Mouse (Mus musculus): ENCODE results near the gene Gm49380. TPM values are rescaled to one million over a fixed set of nuclear protein-coding genes. Genes with fewer than 3 reads are reported as not detected.

Gene Gm49380
- polyA plus RNA-seq, 1 experiment from 2014 or later: 0.08 TPM

- Histone ChIP-seq H3K36me3 (ENCODE audit: control insufficient read depth, insufficient read depth, low read length) (no peaks in the 10 kb centered on the region), H3K9me3 (ENCODE audit: control insufficient read depth, low read length) (no peaks in the 10 kb centered on the region), H3K27me3 (ENCODE audit: control insufficient read depth, insufficient read depth, low read length) (peaks cover 19% of the 10 kb centered on the region), H3K4me1 (ENCODE audit: control insufficient read depth, insufficient read depth, low read length) (peaks cover 9% of the 10 kb centered on the region), H3K27ac (ENCODE audit: low read depth, low read length) (no peak within 1 kb of the TSS), H3K4me3 (ENCODE audit: low read depth, low read length) (peak within 1 kb of the TSS; percentile 30), H3K9ac (replicated peaks; ENCODE audit: low read depth, low read length) (peak within 1 kb of the TSS; percentile 41), H3K4me2 (ENCODE audit: low read depth, low read length) (peak within 1 kb of the TSS; percentile 70)
- under 1% methylated on average over 30 of the region's 30 CpGs for WGBS
- peak; percentile 61 for ATAC-seq (ENCODE audit: low read depth)
Observed at GRCm38 (mm10) chr9:44042836-44043707, 70.2 kb downstream of the Gm49380 start, which contains the start of gene Thy1. Gene Thy1, plus strand, starts transcription at chr9:44043384.

- ATAC-seq (ENCODE audit: low read depth): no peak
- Histone ChIP-seq H3K4me1 (ENCODE audit: control insufficient read depth, insufficient read depth, low read length) (peaks cover 9% of the 10 kb centered on the region), H3K9ac (replicated peaks; ENCODE audit: low read depth, low read length) (no peak overlapping the region), H3K4me3 (ENCODE audit: low read depth, low read length) (no peak overlapping the region), H3K27ac (ENCODE audit: low read depth, low read length) (no peak overlapping the region), H3K27me3 (ENCODE audit: control insufficient read depth, insufficient read depth, low read length) (peaks cover 19% of the 10 kb centered on the region), H3K36me3 (ENCODE audit: control insufficient read depth, insufficient read depth, low read length) (no peaks in the 10 kb centered on the region), H3K4me2 (ENCODE audit: low read depth, low read length) (no peak overlapping the region), H3K9me3 (ENCODE audit: control insufficient read depth, low read length) (no peaks in the 10 kb centered on the region)
- 93% methylated on average over 1 of the region's 1 CpGs for WGBS
Observed at GRCm38 (mm10) chr9:44042396-44042680, 71.0 kb downstream of the Gm49380 start.

- Histone ChIP-seq H3K9ac (replicated peaks; ENCODE audit: low read depth, low read length) (no peak overlapping the region), H3K27me3 (ENCODE audit: control insufficient read depth, insufficient read depth, low read length) (peaks cover 19% of the 10 kb centered on the region), H3K9me3 (ENCODE audit: control insufficient read depth, low read length) (no peaks in the 10 kb centered on the region), H3K27ac (ENCODE audit: low read depth, low read length) (no peak overlapping the region), H3K4me3 (ENCODE audit: low read depth, low read length) (no peak overlapping the region), H3K36me3 (ENCODE audit: control insufficient read depth, insufficient read depth, low read length) (no peaks in the 10 kb centered on the region), H3K4me2 (ENCODE audit: low read depth, low read length) (no peak overlapping the region), H3K4me1 (ENCODE audit: control insufficient read depth, insufficient read depth, low read length) (peaks cover 9% of the 10 kb centered on the region)
- no peak for ATAC-seq (ENCODE audit: low read depth)
- WGBS: 59% methylated on average over 7 of the region's 7 CpGs
Observed at GRCm38 (mm10) chr9:44041511-44042395, 71.5 kb downstream of the Gm49380 start.

- no peaks in the 10 kb centered on the region for H3K36me3 ChIP-seq (ENCODE audit: control insufficient read depth, insufficient read depth, low read length)
- H3K4me2 ChIP-seq (ENCODE audit: low read depth, low read length): no peak overlapping the region
- no peak for ATAC-seq (ENCODE audit: low read depth)
- H3K9ac ChIP-seq (replicated peaks; ENCODE audit: low read depth, low read length): no peak overlapping the region
- H3K27me3 ChIP-seq (ENCODE audit: control insufficient read depth, insufficient read depth, low read length): 0 out of 2 replicates have a peak, but pooled peaks cover 1% of the 10 kb centered on the region
- H3K4me3 ChIP-seq (ENCODE audit: low read depth, low read length): no peak overlapping the region
- no peak overlapping the region for H3K27ac ChIP-seq (ENCODE audit: low read depth, low read length)
- no peaks in the 10 kb centered on the region for H3K9me3 ChIP-seq (ENCODE audit: control insufficient read depth, low read length)
- H3K4me1 ChIP-seq (ENCODE audit: control insufficient read depth, insufficient read depth, low read length): no peaks in the 10 kb centered on the region
- 87% methylated on average over 5 of the region's 5 CpGs for WGBS
Observed at GRCm38 (mm10) chr9:44037106-44037505, 76.2 kb downstream of the Gm49380 start.

- Histone ChIP-seq H3K9me3 (ENCODE audit: control insufficient read depth, low read length) (no peaks in the 10 kb centered on the region), H3K9ac (replicated peaks; ENCODE audit: low read depth, low read length) (no peak overlapping the region), H3K27ac (ENCODE audit: low read depth, low read length) (no peak overlapping the region), H3K4me3 (ENCODE audit: low read depth, low read length) (no peak overlapping the region), H3K4me2 (ENCODE audit: low read depth, low read length) (no peak overlapping the region), H3K4me1 (ENCODE audit: control insufficient read depth, insufficient read depth, low read length) (no peaks in the 10 kb centered on the region), H3K36me3 (ENCODE audit: control insufficient read depth, insufficient read depth, low read length) (no peaks in the 10 kb centered on the region), H3K27me3 (ENCODE audit: control insufficient read depth, insufficient read depth, low read length) (no peaks in the 10 kb centered on the region)
- WGBS: 68% methylated on average over 13 of the region's 13 CpGs
- no peak for ATAC-seq (ENCODE audit: low read depth)
Observed at GRCm38 (mm10) chr9:44033957-44034727, 79.2 kb downstream of the Gm49380 start.

- Histone ChIP-seq H3K4me1 (ENCODE audit: control insufficient read depth, insufficient read depth, low read length) (no peaks in the 10 kb centered on the region), H3K36me3 (ENCODE audit: control insufficient read depth, insufficient read depth, low read length) (no peaks in the 10 kb centered on the region), H3K27me3 (ENCODE audit: control insufficient read depth, insufficient read depth, low read length) (no peaks in the 10 kb centered on the region), H3K9ac (replicated peaks; ENCODE audit: low read depth, low read length) (no peak overlapping the region), H3K4me2 (ENCODE audit: low read depth, low read length) (no peak overlapping the region), H3K27ac (ENCODE audit: low read depth, low read length) (no peak overlapping the region), H3K9me3 (ENCODE audit: control insufficient read depth, low read length) (no peaks in the 10 kb centered on the region), H3K4me3 (ENCODE audit: low read depth, low read length) (no peak overlapping the region)
- 92% methylated on average over 5 of the region's 5 CpGs for WGBS
- ATAC-seq (ENCODE audit: low read depth): no peak
Observed at GRCm38 (mm10) chr9:44033317-44033716, 80.0 kb downstream of the Gm49380 start.

- WGBS: 88% methylated on average over 4 of the region's 4 CpGs
- no peak for ATAC-seq (ENCODE audit: low read depth)
Observed at GRCm38 (mm10) chr9:44031946-44032345, 81.4 kb downstream of the Gm49380 start.

GRCm38 (mm10) chr9:44031079-44031478, 82.2 kb downstream of the Gm49380 start:
- H3K27ac ChIP-seq (ENCODE audit: low read depth, low read length): no peak overlapping the region
- ATAC-seq (ENCODE audit: low read depth): no peak
- H3K4me2 ChIP-seq (ENCODE audit: low read depth, low read length): no peak overlapping the region
- H3K9me3 ChIP-seq (ENCODE audit: control insufficient read depth, low read length): no peaks in the 10 kb centered on the region
- 86% methylated on average over 5 of the region's 5 CpGs for WGBS
- no peaks in the 10 kb centered on the region for H3K36me3 ChIP-seq (ENCODE audit: control insufficient read depth, insufficient read depth, low read length)
- H3K27me3 ChIP-seq (ENCODE audit: control insufficient read depth, insufficient read depth, low read length): no peaks in the 10 kb centered on the region
- H3K4me1 ChIP-seq (ENCODE audit: control insufficient read depth, insufficient read depth, low read length): no peaks in the 10 kb centered on the region
- H3K9ac ChIP-seq (replicated peaks; ENCODE audit: low read depth, low read length): no peak overlapping the region
- H3K4me3 ChIP-seq (ENCODE audit: low read depth, low read length): no peak overlapping the region

More at GRCm38 (mm10) chr9:44031946-44032345, 81.4 kb downstream of the Gm49380 start:
- Histone ChIP-seq H3K27me3 (ENCODE audit: control insufficient read depth, insufficient read depth, low read length) (no peaks in the 10 kb centered on the region), H3K9me3 (ENCODE audit: control insufficient read depth, low read length) (no peaks in the 10 kb centered on the region), H3K4me3 (ENCODE audit: low read depth, low read length) (no peak overlapping the region), H3K4me1 (ENCODE audit: control insufficient read depth, insufficient read depth, low read length) (no peaks in the 10 kb centered on the region), H3K36me3 (ENCODE audit: control insufficient read depth, insufficient read depth, low read length) (no peaks in the 10 kb centered on the region), H3K9ac (replicated peaks; ENCODE audit: low read depth, low read length) (no peak overlapping the region), H3K4me2 (ENCODE audit: low read depth, low read length) (no peak overlapping the region), H3K27ac (ENCODE audit: low read depth, low read length) (no peak overlapping the region)
